Mouse (Mus musculus) intestine, embryonic 16.5 days (tissue): ENCODE results near the gene Aldh2. TPM values are rescaled to one million over a fixed set of nuclear protein-coding genes. Genes with fewer than 3 reads are reported as not detected.

ENCODE experiments used
- ATAC-seq: fragments of 200-750 bp; cut with Nextera tagmentation; 2 replicates; pipeline ENCODE4 v1.8.0; 2017; ENCODE audit warnings: moderate TSS enrichment, moderate library complexity
- H3K27ac ChIP-seq: fragments of 300-500 bp; sonication (generic); 2 replicates; pipeline ENCODE4 v1.5.1; 2014; ENCODE audit warnings: mild to moderate bottlenecking, low read length
- H3K27me3 ChIP-seq: fragments of 300-500 bp; sonication (generic); replicated peaks from 2 replicates; pipeline ENCODE4 v1.6.1; 2014; ENCODE audit warnings: low read length, control low read depth, mixed read lengths; ENCODE audit not compliant: control insufficient read depth, insufficient read depth
- H3K36me3 ChIP-seq: fragments of 300-500 bp; sonication (generic); 2 replicates; pipeline ENCODE4 v1.6.1; 2014; ENCODE audit warnings: low read length, control low read depth; ENCODE audit not compliant: control insufficient read depth, insufficient read depth
- H3K4me1 ChIP-seq: fragments of 300-500 bp; sonication (generic); 2 replicates; pipeline ENCODE4 v1.6.1; 2014; ENCODE audit warnings: low read length, control low read depth, mixed read lengths; ENCODE audit not compliant: control insufficient read depth, insufficient read depth
- H3K4me2 ChIP-seq: fragments of 300-500 bp; sonication (generic); 2 replicates; pipeline ENCODE4 v1.6.1; 2014; ENCODE audit warnings: low read depth, low read length, control low read depth
- H3K4me3 ChIP-seq: fragments of 300-500 bp; sonication (generic); 2 replicates; pipeline ENCODE4 v1.5.1; 2014; ENCODE audit warnings: mild to moderate bottlenecking, low read length
- H3K9ac ChIP-seq: fragments of 300-500 bp; sonication (generic); 2 replicates; pipeline ENCODE4 v1.6.1; 2014; ENCODE audit warnings: low read depth, low read length
- H3K9me3 ChIP-seq: fragments of 300-500 bp; sonication (generic); 2 replicates; pipeline ENCODE4 v1.6.1; 2016; ENCODE audit warnings: low read length, control low read depth; ENCODE audit not compliant: control insufficient read depth
- WGBS: fragments of 180-500 bp; shearing (Covaris S2); extraction: QIAGEN DNeasy Blood & Tissue Kit; methylation state at CpG from one replicate; pipeline ENCODE4 v1.1.7; 2014; 5-methylcytosine and 5-hydroxymethylcytosine counted together
- polyA plus RNA-seq: library from polyadenylated mRNA; unstranded; fragments of >200 nt; fragmentation: Nextera tagmentation; extraction: Ambion mirVana; gene quantifications from 2 replicates; pipeline ENCODE4 v1.2.1, GENCODE M21; 2015

Gene Aldh2
- polyA plus RNA-seq, 1 experiment from 2014 or later = 236 TPM

DNA sequence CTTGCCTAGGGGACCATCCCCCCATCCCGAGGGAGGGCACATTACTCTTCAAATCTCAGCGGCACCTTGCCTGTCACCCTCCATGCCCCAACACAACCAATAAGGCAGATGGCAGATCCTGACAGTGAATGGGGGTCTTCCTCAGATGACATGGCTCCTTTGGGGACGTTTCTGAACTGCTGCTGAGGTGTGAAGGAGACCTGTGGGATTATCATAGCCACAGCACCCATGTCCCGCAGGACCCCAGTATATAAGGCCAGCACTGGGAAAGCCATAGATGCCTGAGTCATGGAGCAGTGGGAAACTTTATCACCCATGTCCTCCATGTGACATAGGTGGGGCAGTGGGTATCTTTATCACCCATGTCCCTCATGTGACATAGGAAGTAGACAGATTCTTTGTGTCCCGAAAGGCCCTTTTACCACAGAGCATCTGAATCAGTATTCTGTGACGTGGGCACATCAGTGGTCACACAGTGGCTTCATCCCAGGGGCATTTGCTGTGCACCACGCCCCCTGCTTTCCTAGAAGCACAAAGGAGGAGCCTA lies 4.4 kb upstream of the Aldh2 start:
- Histone ChIP-seq H3K9ac (peak overlapping the region; percentile 25; the same call in 1 of the 2 replicates), H3K27me3 (no peaks in the 10 kb centered on the region), H3K9me3 (no peaks in the 10 kb centered on the region), H3K27ac (peak overlapping the region; percentile 55; the same call in 1 of the 2 replicates), H3K4me2 (no peak overlapping the region), H3K36me3 (no peaks in the 10 kb centered on the region), H3K4me1 (peaks cover 24% of the 10 kb centered on the region), H3K4me3 (no peak overlapping the region)
- ATAC-seq = no peak
- 78% methylated on average over 7 of the region's 7 CpGs for WGBS

DNA sequence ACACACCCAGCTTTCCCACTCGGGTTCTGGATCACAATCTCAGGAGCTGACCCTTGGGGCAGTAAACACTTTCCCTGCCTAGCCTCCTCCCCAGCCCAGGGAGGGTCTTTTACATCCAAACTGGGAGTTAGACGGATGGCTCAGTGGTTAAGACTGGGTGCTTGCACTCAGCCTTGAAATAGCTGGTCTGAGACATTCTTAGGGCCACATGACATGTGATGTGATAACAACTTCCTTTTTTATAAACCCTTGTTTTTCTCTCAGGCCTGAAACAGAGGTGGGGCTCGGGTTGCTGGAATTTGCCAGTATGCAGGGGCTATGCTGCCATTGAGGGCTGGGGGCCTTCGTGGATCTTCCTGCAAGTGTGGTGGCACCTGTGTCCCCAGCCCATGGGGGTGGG lies 3.7 kb upstream of the Aldh2 start:
- H3K9ac ChIP-seq = no peak overlapping the region
- ATAC-seq = no peak
- no peaks in the 10 kb centered on the region for H3K9me3 ChIP-seq
- H3K27ac ChIP-seq = no peak overlapping the region
- no peaks in the 10 kb centered on the region for H3K36me3 ChIP-seq
- H3K4me2 ChIP-seq = no peak overlapping the region
- no peaks in the 10 kb centered on the region for H3K27me3 ChIP-seq
- H3K4me1 ChIP-seq = peaks cover 24% of the 10 kb centered on the region
- WGBS = 73% methylated on average over 4 of the region's 4 CpGs
- no peak overlapping the region for H3K4me3 ChIP-seq

- no peak overlapping the region for H3K4me2 ChIP-seq
- no peak overlapping the region for H3K27ac ChIP-seq
- no peak overlapping the region for H3K9ac ChIP-seq
- H3K27me3 ChIP-seq = no peaks in the 10 kb centered on the region
- H3K9me3 ChIP-seq = no peaks in the 10 kb centered on the region
- no peak overlapping the region for H3K4me3 ChIP-seq
- no peak for ATAC-seq
- no peaks in the 10 kb centered on the region for H3K36me3 ChIP-seq
- WGBS = 60% methylated on average over 6 of the region's 6 CpGs
- peaks cover 26% of the 10 kb centered on the region for H3K4me1 ChIP-seq
These were observed 2.6 kb upstream of the Aldh2 start for GRCm38 (mm10) chr5:121596226-121596625.

- no peak for ATAC-seq
- Histone ChIP-seq H3K9me3 (no peaks in the 10 kb centered on the region), H3K27ac (no peak overlapping the region), H3K36me3 (no peaks in the 10 kb centered on the region), H3K4me1 (peaks cover 27% of the 10 kb centered on the region), H3K9ac (no peak overlapping the region), H3K4me3 (no peak overlapping the region), H3K27me3 (no peaks in the 10 kb centered on the region), H3K4me2 (no peak overlapping the region)
- 55% methylated on average over 6 of the region's 6 CpGs for WGBS
These were observed 2.1 kb upstream of the Aldh2 start for GRCm38 (mm10) chr5:121595758-121596157.

GRCm38 (mm10) chr5:121594714-121595313 lies 1.2 kb upstream of the Aldh2 start:
- Histone ChIP-seq H3K4me3 (no peak overlapping the region), H3K27me3 (no peaks in the 10 kb centered on the region), H3K36me3 (no peaks in the 10 kb centered on the region), H3K27ac (no peak overlapping the region), H3K4me1 (peaks cover 27% of the 10 kb centered on the region), H3K9ac (no peak overlapping the region), H3K4me2 (no peak overlapping the region), H3K9me3 (no peaks in the 10 kb centered on the region)
- ATAC-seq = no peak
- WGBS = 69% methylated on average over 6 of the region's 6 CpGs

- Histone ChIP-seq H3K9ac (peak overlapping the region; percentile 87), H3K27ac (peak overlapping the region; percentile 87), H3K4me1 (peaks cover 27% of the 10 kb centered on the region), H3K36me3 (no peaks in the 10 kb centered on the region), H3K4me2 (peak overlapping the region; percentile 92), H3K27me3 (no peaks in the 10 kb centered on the region), H3K9me3 (no peaks in the 10 kb centered on the region), H3K4me3 (peak overlapping the region; percentile 87)
- 4% methylated on average over 33 of the region's 33 CpGs for WGBS
- ATAC-seq = peak; percentile 63
These were observed 712 bp downstream of the Aldh2 start for GRCm38 (mm10) chr5:121592816-121593407.

GRCm38 (mm10) chr5:121592064-121592815 lies 1.4 kb downstream of the Aldh2 start:
- H3K4me3 ChIP-seq = peak overlapping the region; percentile 87
- 0 out of 2 replicates have a peak overlapping the region, but pooled peaks have one; percentile 87 for H3K9ac ChIP-seq
- ATAC-seq = no peak
- WGBS = 66% methylated on average over 11 of the region's 11 CpGs
- H3K27ac ChIP-seq = no peak overlapping the region
- no peaks in the 10 kb centered on the region for H3K9me3 ChIP-seq
- H3K27me3 ChIP-seq = no peaks in the 10 kb centered on the region
- H3K4me2 ChIP-seq = peak overlapping the region; percentile 92
- no peaks in the 10 kb centered on the region for H3K36me3 ChIP-seq
- peaks cover 27% of the 10 kb centered on the region for H3K4me1 ChIP-seq

GRCm38 (mm10) chr5:121591417-121592063 lies 2.1 kb downstream of the Aldh2 start:
- Histone ChIP-seq H3K4me1 (peaks cover 29% of the 10 kb centered on the region), H3K36me3 (no peaks in the 10 kb centered on the region), H3K4me3 (no peak overlapping the region), H3K4me2 (peak overlapping the region; percentile 92), H3K9me3 (no peaks in the 10 kb centered on the region), H3K9ac (no peak overlapping the region), H3K27ac (no peak overlapping the region), H3K27me3 (no peaks in the 10 kb centered on the region)
- ATAC-seq = no peak
- WGBS = 72% methylated on average over 11 of the region's 11 CpGs

DNA sequence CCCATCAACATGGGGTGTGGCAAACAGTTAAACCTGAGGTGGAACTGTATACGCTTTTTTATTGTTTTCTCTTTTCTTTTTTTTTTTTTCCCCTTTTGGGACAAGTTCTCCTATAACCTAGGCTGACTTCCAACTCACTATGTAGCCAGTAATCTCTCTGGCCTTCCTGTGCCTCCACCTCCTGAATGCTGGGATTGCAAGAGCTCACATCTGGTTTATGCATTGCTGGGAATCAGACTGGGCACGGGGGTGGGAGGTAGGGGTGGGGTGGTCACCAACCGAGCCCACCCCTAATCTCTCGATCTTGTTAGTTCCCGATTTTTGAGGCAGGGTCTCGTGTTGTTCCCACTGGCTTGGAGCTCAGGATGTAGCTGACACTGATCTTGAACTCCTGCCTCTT lies 3.7 kb downstream of the Aldh2 start:
- 81% methylated on average over 6 of the region's 6 CpGs for WGBS
- ATAC-seq = no peak
- no peaks in the 10 kb centered on the region for H3K9me3 ChIP-seq
- no peak overlapping the region for H3K4me3 ChIP-seq
- H3K9ac ChIP-seq = no peak overlapping the region
- H3K4me1 ChIP-seq = peaks cover 26% of the 10 kb centered on the region
- no peak overlapping the region for H3K27ac ChIP-seq
- H3K4me2 ChIP-seq = no peak overlapping the region
- no peaks in the 10 kb centered on the region for H3K27me3 ChIP-seq
- H3K36me3 ChIP-seq = no peaks in the 10 kb centered on the region
